Mouse (Mus musculus): ENCODE measurements around the gene 1700003F12Rik.

Gene 1700003F12Rik

GRCm38 (mm10) chr2:154576876-154577743 lies 30.2 kb downstream of the 1700003F12Rik start:
- no peak for DNase-seq (ENCODE audit: low read depth)

DNA sequence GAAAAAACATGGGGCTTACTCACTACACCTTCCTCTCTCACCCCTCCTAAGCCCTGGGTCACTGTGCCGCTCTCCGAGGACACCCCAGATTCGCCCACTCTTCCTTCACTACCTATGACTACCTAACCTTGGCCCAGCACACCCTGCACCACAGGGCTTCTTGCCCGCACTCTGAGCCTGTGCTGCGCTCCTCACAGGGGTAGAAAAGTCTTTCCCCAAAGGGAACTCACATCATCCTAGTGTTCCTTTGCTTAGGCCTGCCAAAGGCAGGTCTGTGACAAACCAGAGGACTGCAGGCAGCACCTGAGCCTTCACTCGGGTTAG lies 30.8 kb downstream of the 1700003F12Rik start:
- DNase-seq (ENCODE audit: low read depth) = no peak

DNA sequence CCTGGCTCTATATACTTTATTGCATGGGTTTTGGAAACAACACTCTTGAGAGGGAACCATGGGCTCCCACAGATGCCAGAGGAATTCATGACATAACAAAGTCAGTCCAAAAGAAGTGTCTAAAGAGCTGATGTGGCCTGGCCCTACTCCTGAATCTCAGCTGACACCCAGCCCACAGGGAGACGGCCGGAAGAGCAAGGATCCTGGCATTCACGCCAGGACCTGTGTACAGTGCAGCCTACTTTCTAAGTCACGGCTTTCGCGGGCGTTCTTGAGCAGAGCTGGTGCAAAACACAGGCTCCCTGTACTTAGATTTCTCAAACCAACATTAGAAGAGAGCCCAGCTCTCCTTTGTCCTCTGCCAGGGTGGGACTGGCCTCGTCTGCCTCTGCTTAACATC lies 33.7 kb downstream of the 1700003F12Rik start:
- no peak for DNase-seq (ENCODE audit: low read depth)

DNA sequence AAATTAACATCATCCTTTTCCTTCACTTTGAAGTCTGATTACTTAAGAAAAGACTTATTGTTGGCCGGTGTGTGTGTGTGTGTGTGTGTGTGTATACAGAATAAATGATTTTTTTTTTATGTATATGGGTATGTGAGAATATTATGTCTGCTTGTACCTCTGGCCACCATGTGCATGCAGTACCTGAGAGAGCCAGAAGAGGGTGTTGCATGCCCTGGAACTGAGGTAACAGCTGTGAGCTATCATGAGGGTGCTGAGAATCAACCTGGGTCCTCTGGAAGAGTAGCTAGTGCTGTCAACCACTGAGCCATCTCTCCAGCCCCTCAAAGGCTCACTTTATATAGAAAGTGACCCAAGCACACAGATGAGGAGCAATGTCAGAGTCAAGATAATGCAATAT lies 34.5 kb downstream of the 1700003F12Rik start:
- DNase-seq (ENCODE audit: low read depth) = no peak

DNA sequence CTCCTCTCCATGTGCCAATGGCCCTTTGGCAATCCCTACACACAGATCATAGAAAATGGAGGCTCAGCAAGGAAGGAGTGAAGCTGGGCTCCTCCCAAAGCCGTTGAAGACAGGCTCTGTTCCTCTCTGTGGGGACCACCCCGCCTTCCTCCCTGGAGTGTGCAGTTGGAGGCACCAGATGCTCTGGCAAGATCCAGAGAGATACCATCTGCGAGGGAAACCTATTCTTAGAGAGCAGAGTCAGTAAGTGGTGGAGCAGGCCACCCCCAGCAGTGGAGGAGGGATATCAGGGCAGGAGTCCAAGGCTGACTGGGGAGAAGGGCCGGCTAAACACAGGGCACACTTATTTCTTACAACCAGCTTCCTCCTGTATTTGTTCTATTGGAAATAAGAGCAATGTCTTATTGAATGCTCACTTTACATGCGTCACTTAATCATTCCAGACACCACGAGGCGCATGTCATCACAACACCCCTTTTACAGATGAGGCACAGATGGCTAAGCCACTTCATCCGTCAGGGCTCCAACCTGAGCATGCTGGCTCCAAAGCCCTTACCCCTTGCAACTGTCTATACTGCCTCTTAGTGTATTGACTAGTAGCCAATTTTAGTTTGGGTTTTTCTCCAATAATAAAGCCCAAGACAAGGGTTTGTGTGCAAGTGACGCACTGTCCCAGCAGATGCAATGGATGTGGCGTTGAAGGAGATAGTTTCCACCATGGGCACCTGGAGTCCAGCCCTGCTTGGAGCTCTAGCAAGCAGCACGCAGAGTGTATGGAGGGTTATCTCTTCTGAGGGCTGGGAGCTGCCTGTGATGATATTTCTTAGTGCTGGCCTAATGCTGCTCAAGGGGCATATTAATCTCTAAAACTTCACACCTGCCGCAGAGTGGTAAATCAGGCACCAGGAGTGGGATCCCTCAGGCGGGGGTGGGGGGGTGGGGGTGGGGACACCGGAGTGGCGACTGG lies 37.3 kb downstream of the 1700003F12Rik start:
- no peak for DNase-seq (ENCODE audit: low read depth)

GRCm38 (mm10) chr2:154584931-154585601 lies 38.2 kb downstream of the 1700003F12Rik start:
- DNase-seq (ENCODE audit: low read depth) = no peak

DNA sequence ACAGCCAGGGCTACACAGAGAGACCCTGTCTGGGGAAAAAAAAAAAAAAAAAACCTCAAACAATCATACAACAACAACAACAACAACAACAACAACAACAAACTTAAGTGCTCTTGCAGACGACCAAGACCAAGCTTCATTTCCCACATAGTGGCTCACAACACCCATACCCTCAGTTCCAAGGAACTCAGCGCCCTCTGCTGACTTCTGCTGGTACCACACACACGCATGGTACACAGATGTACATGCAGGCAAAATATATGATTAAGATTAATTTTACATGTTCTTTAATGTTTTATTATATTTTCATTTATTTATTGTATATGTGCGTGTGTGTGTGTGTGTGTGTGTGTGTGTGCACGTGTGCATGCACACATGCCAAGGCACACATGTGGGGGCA lies 39.5 kb downstream of the 1700003F12Rik start:
- no peak for DNase-seq (ENCODE audit: low read depth)

GRCm38 (mm10) chr2:154589051-154589450 lies 42.2 kb downstream of the 1700003F12Rik start:
- DNase-seq (ENCODE audit: low read depth) = no peak

- no peak for DNase-seq (ENCODE audit: low read depth)
These were observed 44.4 kb downstream of the 1700003F12Rik start for GRCm38 (mm10) chr2:154591239-154591638.

GRCm38 (mm10) chr2:154593025-154593424 lies 46.1 kb downstream of the 1700003F12Rik start:
- no peak for DNase-seq (ENCODE audit: low read depth)

- DNase-seq (ENCODE audit: low read depth) = no peak
These were observed 48.9 kb downstream of the 1700003F12Rik start for GRCm38 (mm10) chr2:154595775-154596174.

DNA sequence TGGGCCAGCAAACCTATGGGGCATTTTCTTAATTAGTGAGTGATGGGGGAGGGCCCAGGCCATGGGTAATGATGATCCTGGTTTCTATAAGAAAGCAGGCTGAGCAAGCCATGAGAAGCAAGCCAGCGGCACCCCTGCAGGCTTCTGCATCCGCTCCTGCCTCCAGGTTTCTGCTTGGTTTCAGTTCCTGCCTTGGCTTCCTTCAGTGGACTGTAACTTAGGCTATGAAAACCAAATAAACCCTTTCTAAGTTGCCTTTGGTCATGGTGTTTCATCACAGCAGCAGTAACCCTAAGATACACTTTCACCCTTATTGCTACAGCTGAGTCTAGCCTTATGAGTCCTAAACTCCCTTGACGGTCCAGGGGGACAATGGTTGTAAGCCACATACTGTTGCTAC lies 50.5 kb downstream of the 1700003F12Rik start:
- DNase-seq (ENCODE audit: low read depth) = no peak
